Mouse (Mus musculus) megakaryocyte, embryonic 14.5 days (primary cell): ENCODE measurements at regions not wholly inside any gene's neighbourhood (a gene's known extent, or its start where the extent isn't known, plus 50 kb on each side); places are given as distances from the start of the nearest gene placed in this dataset.

Source experiments
- FLI1 ChIP-seq: IDR thresholded peaks from 2 replicates; pipeline ENCODE4 v1.6.1; 2012; ENCODE audit warnings: low read length, inconsistent platforms, mixed read lengths
- GATA1 ChIP-seq: IDR thresholded peaks from 3 replicates; pipeline ENCODE4 v1.6.1; 2012; ENCODE audit warnings: mixed read lengths, low read length, inconsistent platforms, borderline replicate concordance

- TF ChIP-seq GATA1: no peak
- TF ChIP-seq FLI1: no peak
Observed at GRCm38 (mm10) chr15:63665517-63665916, 179.5 kb downstream of the Gsdmc2 start.
